Mouse (Mus musculus): ENCODE data around the gene Ankrd6. TPM values are rescaled to one million over a fixed set of nuclear protein-coding genes. Genes with fewer than 3 reads are reported as not detected.
A peak's percentile ranks its signal among the peaks of the same experiment; 100 is the strongest.

Gene Ankrd6
- polyA plus RNA-seq, 1 experiment from 2014 or later = 20.8 TPM

DNA sequence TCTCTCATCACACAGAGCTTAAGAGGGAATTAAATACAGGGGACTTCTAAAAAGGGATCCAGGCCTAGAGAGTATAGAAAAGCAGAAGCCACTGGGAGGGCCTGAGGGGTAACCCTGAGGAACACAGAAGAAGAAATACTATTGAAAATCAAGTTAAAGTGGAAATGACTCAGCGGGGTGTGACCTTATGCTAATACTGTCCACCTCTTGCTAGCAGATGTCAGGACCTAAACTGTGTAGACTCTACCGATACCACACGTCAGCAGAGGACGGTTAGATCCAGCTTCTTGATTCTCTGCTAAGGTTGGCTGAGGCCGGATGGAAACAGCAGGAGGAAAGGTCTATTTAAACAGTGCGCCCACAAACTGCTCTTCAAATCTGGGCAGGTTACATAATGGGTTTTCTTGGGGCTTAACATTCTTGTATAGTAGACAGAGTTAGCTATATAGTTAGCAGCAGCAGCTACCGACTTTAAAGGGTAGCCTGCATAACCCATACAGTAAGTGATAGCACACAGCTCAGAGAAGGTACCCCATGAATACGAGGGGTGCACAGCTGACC lies 78.4 kb downstream of the Ankrd6 start:
- no peak overlapping the region for H3K27ac ChIP-seq (ENCODE audit: low read depth, low read length)
- H3K36me3 ChIP-seq (ENCODE audit: control insufficient read depth, insufficient read depth, low read length) = no peaks in the 10 kb centered on the region
- no peak overlapping the region for H3K4me3 ChIP-seq (ENCODE audit: low read depth, low read length)
- no peak overlapping the region for H3K9ac ChIP-seq (replicated peaks; ENCODE audit: low read depth, low read length)
- no peaks in the 10 kb centered on the region for H3K27me3 ChIP-seq (ENCODE audit: control insufficient read depth, insufficient read depth, low read length)
- no peak overlapping the region for H3K4me2 ChIP-seq (ENCODE audit: low read depth, low read length)
- no peaks in the 10 kb centered on the region for H3K9me3 ChIP-seq (ENCODE audit: control insufficient read depth, low read length)
- no peaks in the 10 kb centered on the region for H3K4me1 ChIP-seq (ENCODE audit: control insufficient read depth, insufficient read depth, low read length)
- 84% methylated on average over 8 of the region's 8 CpGs for WGBS
- ATAC-seq (ENCODE audit: low read depth) = no peak

DNA sequence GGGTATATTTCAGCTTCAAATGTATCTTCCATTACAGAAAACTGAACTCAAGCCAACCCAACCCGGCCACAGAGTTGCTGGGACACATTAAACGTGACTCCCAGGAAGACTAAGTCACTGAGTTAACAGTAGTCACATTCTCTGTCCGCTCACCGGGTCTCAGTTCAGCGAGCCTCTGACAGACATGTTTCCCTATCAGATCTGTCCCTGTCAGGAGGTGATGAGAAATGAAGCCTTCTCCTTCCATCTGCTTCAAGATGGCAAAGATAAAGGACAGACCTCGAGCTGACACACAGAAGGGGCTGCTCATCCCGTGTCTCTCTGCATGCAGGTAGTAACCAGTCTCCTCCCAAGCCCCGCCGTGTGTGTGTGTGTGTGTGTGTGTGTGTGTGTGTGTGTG lies 81.3 kb downstream of the Ankrd6 start:
- H3K9ac ChIP-seq (replicated peaks; ENCODE audit: low read depth, low read length) = no peak overlapping the region

DNA sequence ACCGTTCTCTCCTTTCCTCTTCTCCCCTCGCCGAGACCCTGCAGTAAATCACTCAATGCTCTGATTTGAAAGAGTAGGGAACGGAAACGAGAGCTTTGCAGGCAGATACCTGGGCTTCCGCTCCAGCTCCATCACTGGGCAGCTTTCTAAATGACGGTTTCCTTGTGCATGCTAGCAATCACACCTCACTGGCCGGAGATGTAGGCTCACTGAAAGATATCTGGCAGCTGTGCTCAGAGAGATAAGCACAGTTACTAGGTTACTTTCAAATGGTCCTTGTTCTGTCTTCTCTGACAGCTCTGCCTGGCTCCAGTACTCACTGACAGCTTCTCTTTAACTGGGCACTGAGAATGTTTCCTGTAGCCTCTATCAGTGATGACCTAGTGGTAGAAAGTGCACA lies 81.8 kb downstream of the Ankrd6 start:
- no peak for ATAC-seq (ENCODE audit: low read depth)
- no peak overlapping the region for H3K27ac ChIP-seq (ENCODE audit: low read depth, low read length)
- no peaks in the 10 kb centered on the region for H3K36me3 ChIP-seq (ENCODE audit: control insufficient read depth, insufficient read depth, low read length)
- 60% methylated on average over 8 of the region's 8 CpGs for WGBS
- H3K9me3 ChIP-seq (ENCODE audit: control insufficient read depth, low read length) = no peaks in the 10 kb centered on the region
- H3K27me3 ChIP-seq (ENCODE audit: control insufficient read depth, insufficient read depth, low read length) = no peaks in the 10 kb centered on the region
- H3K9ac ChIP-seq (replicated peaks; ENCODE audit: low read depth, low read length) = no peak overlapping the region
- peaks cover 4% of the 10 kb centered on the region for H3K4me1 ChIP-seq (ENCODE audit: control insufficient read depth, insufficient read depth, low read length)
- no peak overlapping the region for H3K4me3 ChIP-seq (ENCODE audit: low read depth, low read length)
- H3K4me2 ChIP-seq (ENCODE audit: low read depth, low read length) = no peak overlapping the region

More for the DNA sequence above, 81.3 kb downstream of the Ankrd6 start:
- Histone ChIP-seq H3K36me3 (ENCODE audit: control insufficient read depth, insufficient read depth, low read length) (no peaks in the 10 kb centered on the region), H3K27ac (ENCODE audit: low read depth, low read length) (no peak overlapping the region), H3K9me3 (ENCODE audit: control insufficient read depth, low read length) (no peaks in the 10 kb centered on the region), H3K4me1 (ENCODE audit: control insufficient read depth, insufficient read depth, low read length) (peaks cover 2% of the 10 kb centered on the region; the same call in 1 of the 2 replicates), H3K27me3 (ENCODE audit: control insufficient read depth, insufficient read depth, low read length) (no peaks in the 10 kb centered on the region), H3K4me2 (ENCODE audit: low read depth, low read length) (no peak overlapping the region), H3K4me3 (ENCODE audit: low read depth, low read length) (no peak overlapping the region)
- WGBS = 78% methylated on average over 9 of the region's 9 CpGs
- no peak for ATAC-seq (ENCODE audit: low read depth)

DNA sequence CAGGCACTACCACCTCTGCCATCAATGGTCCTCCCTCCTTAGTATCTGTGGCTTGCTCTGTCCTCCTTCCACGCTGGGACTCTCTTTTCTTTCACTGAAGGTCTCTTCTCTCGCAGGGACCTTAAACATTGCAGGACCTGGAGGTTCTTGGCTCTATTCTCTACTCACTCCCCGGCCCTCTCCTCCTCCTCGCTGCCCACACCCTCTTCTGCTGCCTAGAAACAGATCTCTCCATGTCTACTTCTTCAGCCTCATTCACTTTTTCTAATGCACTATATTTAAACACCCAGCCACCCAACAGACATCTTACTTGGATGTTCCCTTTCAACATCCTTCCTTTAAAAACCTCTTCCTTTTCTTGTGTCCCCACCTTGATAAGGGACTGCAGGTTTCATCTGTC lies 82.2 kb downstream of the Ankrd6 start:
- Histone ChIP-seq H3K9me3 (ENCODE audit: control insufficient read depth, low read length) (no peaks in the 10 kb centered on the region), H3K27me3 (ENCODE audit: control insufficient read depth, insufficient read depth, low read length) (no peaks in the 10 kb centered on the region), H3K4me2 (ENCODE audit: low read depth, low read length) (no peak overlapping the region), H3K4me3 (ENCODE audit: low read depth, low read length) (no peak overlapping the region), H3K27ac (ENCODE audit: low read depth, low read length) (no peak overlapping the region), H3K9ac (replicated peaks; ENCODE audit: low read depth, low read length) (no peak overlapping the region), H3K4me1 (ENCODE audit: control insufficient read depth, insufficient read depth, low read length) (peaks cover 9% of the 10 kb centered on the region), H3K36me3 (ENCODE audit: control insufficient read depth, insufficient read depth, low read length) (no peaks in the 10 kb centered on the region)
- ATAC-seq (ENCODE audit: low read depth) = no peak
- WGBS = 91% methylated on average over 4 of the region's 4 CpGs

DNA sequence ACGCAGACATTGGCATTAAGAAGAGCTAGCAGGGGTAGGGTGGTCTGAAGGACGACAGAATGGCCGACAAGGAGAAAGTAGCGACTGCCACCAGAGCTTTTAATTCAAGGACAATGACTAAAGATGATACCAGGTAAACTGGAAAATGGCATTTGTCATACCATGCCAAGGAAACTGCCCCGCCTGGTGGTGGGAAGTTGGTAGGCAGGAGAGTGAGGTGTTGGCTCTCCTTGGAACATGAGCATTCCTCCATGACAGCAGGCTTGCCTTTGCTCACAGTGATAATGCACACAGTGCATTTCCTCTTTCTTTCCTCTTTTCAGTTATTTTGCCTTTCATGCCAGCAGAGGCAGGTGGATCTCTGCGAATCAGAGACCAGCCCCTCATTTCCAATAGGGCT lies 83.2 kb downstream of the Ankrd6 start:
- Histone ChIP-seq H3K9ac (replicated peaks; ENCODE audit: low read depth, low read length) (no peak overlapping the region), H3K36me3 (ENCODE audit: control insufficient read depth, insufficient read depth, low read length) (no peaks in the 10 kb centered on the region), H3K4me1 (ENCODE audit: control insufficient read depth, insufficient read depth, low read length) (peaks cover 13% of the 10 kb centered on the region), H3K27ac (ENCODE audit: low read depth, low read length) (no peak overlapping the region), H3K4me2 (ENCODE audit: low read depth, low read length) (no peak overlapping the region), H3K27me3 (ENCODE audit: control insufficient read depth, insufficient read depth, low read length) (no peaks in the 10 kb centered on the region), H3K9me3 (ENCODE audit: control insufficient read depth, low read length) (no peaks in the 10 kb centered on the region), H3K4me3 (ENCODE audit: low read depth, low read length) (no peak overlapping the region)
- ATAC-seq (ENCODE audit: low read depth) = no peak
- 92% methylated on average over 6 of the region's 6 CpGs for WGBS

DNA sequence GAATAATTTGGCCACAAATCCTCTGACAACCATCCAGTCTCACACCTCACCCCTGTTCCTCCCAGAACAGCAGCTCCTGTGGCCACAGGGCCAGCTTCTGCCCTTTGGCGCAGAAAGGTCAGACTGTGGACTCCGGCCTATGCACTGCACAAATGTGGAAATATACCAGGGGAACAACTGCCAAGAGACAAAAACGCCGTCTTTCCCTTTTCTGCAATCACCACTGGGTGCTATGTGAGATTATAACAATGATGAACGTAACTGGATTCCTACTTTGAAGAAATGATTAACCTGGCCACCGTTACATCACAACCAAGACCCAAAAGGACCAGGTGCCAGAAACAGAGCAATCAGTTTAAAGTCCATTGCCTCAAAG lies 85.8 kb downstream of the Ankrd6 start:
- no peaks in the 10 kb centered on the region for H3K36me3 ChIP-seq (ENCODE audit: control insufficient read depth, insufficient read depth, low read length)
- ATAC-seq (ENCODE audit: low read depth) = no peak
- H3K9ac ChIP-seq (replicated peaks; ENCODE audit: low read depth, low read length) = peak overlapping the region; percentile 52; the same call in 1 of the 2 replicates
- H3K4me1 ChIP-seq (ENCODE audit: control insufficient read depth, insufficient read depth, low read length) = peaks cover 30% of the 10 kb centered on the region
- no peaks in the 10 kb centered on the region for H3K9me3 ChIP-seq (ENCODE audit: control insufficient read depth, low read length)
- WGBS = 84% methylated on average over 6 of the region's 6 CpGs
- no peak overlapping the region; the same call in 1 of the 2 replicates for H3K27ac ChIP-seq (ENCODE audit: low read depth, low read length)
- H3K27me3 ChIP-seq (ENCODE audit: control insufficient read depth, insufficient read depth, low read length) = no peaks in the 10 kb centered on the region
- H3K4me3 ChIP-seq (ENCODE audit: low read depth, low read length) = peak overlapping the region; percentile 35; the same call in 1 of the 2 replicates
- peak overlapping the region; percentile 58 for H3K4me2 ChIP-seq (ENCODE audit: low read depth, low read length)

DNA sequence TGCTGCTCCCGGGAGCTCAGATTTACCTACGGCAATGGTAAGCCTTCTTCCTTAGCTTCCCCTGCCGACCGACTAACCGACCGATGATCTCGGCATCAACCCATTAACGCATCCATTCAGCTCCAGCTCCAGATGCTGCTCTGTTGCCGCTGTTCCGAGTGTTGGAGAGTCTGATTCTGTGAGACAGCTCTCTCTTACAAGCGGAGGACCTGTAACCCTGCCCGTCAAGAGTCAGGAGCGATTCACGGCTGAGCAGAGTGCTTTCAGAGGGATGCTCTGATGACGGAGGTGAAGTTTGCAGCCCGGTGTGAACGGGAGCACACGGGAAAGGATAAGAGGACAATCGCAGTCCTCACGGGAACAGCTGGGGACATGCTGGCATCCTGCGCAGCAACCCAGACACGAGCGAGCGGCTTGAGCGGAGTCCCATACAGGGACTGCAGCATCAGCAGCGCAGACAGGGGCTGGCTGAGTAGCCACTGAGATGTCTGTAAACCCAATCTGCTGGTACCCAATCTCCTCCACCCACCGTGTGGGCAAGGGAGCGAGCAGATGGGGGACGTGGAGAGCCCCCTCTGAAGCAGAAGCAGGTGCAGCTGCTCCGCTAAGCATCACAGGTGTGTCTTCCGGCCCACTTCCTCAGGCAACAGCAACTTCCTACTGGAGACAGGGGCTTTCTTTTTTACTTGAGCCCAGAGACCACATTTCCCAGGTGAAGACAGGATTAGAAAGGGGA lies 86.3 kb downstream of the Ankrd6 start:
- H3K27ac ChIP-seq (ENCODE audit: low read depth, low read length) = peak overlapping the region; percentile 61
- peak overlapping the region; percentile 58 for H3K4me2 ChIP-seq (ENCODE audit: low read depth, low read length)
- peak overlapping the region; percentile 52; the same call in 1 of the 2 replicates for H3K9ac ChIP-seq (replicated peaks; ENCODE audit: low read depth, low read length)
- ATAC-seq (ENCODE audit: low read depth) = peak; percentile 62
- H3K27me3 ChIP-seq (ENCODE audit: control insufficient read depth, insufficient read depth, low read length) = no peaks in the 10 kb centered on the region
- peaks cover 33% of the 10 kb centered on the region for H3K4me1 ChIP-seq (ENCODE audit: control insufficient read depth, insufficient read depth, low read length)
- H3K9me3 ChIP-seq (ENCODE audit: control insufficient read depth, low read length) = no peaks in the 10 kb centered on the region
- no peaks in the 10 kb centered on the region for H3K36me3 ChIP-seq (ENCODE audit: control insufficient read depth, insufficient read depth, low read length)
- 14% methylated on average over 31 of the region's 31 CpGs for WGBS
- peak overlapping the region; percentile 35 for H3K4me3 ChIP-seq (ENCODE audit: low read depth, low read length)

DNA sequence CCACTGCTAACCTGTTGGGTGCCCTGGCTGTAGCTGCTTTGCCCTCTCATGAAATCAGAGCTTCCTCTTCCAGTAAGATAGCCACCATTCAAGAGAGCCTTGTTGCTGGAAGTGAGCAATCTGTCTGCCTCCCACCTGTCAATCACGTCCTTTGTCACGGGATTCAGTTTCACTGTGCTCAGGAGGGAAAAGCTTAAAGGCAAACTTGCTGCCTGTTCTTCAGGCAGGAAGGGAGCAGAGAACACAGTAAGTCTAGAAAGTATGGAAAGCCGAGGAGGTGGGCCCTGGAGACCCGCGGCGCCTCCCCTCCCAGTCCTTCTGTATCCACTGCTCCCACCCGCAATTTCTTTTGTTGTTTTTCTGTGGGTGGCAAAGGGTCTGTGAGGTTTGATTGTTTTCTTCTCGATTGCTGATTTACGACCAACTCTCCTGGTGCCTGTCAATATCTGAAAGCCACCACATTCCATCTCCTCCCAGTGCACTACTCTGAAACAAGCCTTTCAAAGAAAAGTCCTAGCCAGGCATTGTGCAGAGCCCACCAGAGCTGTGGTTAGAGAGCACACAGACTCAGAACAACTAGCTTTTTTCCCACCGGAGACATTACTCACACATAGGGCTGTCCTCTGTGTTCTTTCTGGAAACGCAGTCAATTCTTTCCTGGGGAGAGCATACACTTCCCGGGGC lies 87.1 kb downstream of the Ankrd6 start:
- Histone ChIP-seq H3K4me2 (ENCODE audit: low read depth, low read length) (peak overlapping the region; percentile 58), H3K27me3 (ENCODE audit: control insufficient read depth, insufficient read depth, low read length) (no peaks in the 10 kb centered on the region), H3K4me1 (ENCODE audit: control insufficient read depth, insufficient read depth, low read length) (peaks cover 33% of the 10 kb centered on the region), H3K27ac (ENCODE audit: low read depth, low read length) (peak overlapping the region; percentile 61), H3K9ac (replicated peaks; ENCODE audit: low read depth, low read length) (peak overlapping the region; percentile 52; the same call in 1 of the 2 replicates), H3K36me3 (ENCODE audit: control insufficient read depth, insufficient read depth, low read length) (no peaks in the 10 kb centered on the region), H3K4me3 (ENCODE audit: low read depth, low read length) (peak overlapping the region; percentile 35), H3K9me3 (ENCODE audit: control insufficient read depth, low read length) (no peaks in the 10 kb centered on the region)
- 3% methylated on average over 12 of the region's 12 CpGs for WGBS
- ATAC-seq (ENCODE audit: low read depth) = peak; percentile 53

Data from neural tube, embryonic 14.5 days (tissue).